Mouse (Mus musculus) layer of hippocampus, adult 11-12 months (tissue): ENCODE measurements at regions not wholly inside any gene's neighbourhood (a gene's known extent, or its start where the extent isn't known, plus 50 kb on each side); places are given as distances from the start of the nearest gene placed in this dataset.
A peak's percentile ranks its signal among the peaks of the same experiment; 100 is the strongest.

Source experiments
- DNase-seq: peaks from one replicate; pipeline ENCODE4 v3.0.0; 2022; ENCODE audit warnings: low spot score

DNA sequence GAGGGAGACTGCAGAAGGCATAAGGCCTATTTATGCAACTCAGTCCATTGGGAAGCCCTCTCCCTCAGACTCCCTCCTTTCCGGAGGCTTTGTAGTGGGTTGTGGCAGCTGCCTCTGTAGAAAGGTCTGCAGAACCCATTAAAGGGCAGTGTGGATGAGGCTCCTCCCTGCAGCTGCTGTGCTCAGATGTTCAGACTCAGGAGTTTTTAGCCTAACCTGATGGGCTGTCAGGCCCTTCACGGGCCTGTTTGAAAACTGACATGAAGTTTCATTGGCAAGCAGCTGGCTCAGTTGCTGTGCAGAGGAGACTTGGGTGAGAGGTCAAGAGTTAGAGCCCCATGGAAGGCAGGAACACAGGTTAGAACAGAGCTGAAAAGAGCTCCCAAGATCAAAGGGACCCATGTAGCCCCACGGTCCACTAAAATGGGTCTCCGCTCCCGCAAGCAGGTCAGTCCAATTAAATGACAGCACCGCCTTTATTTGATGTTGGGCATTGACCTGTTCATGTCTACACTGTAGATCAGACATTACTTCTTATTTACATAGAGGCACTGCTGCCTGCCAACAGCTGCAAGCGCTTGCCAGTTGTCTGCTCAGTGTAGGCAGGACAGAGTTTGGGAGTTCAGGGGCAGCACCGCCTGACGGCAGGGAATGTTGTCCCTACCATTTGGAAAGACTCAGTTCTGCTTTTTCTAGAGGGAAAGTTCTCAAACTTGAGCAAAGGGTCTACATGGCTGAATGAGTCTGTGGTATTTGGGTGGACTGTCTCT is 53.8 kb upstream of the Usp46 start:
- no peak for DNase-seq

DNA sequence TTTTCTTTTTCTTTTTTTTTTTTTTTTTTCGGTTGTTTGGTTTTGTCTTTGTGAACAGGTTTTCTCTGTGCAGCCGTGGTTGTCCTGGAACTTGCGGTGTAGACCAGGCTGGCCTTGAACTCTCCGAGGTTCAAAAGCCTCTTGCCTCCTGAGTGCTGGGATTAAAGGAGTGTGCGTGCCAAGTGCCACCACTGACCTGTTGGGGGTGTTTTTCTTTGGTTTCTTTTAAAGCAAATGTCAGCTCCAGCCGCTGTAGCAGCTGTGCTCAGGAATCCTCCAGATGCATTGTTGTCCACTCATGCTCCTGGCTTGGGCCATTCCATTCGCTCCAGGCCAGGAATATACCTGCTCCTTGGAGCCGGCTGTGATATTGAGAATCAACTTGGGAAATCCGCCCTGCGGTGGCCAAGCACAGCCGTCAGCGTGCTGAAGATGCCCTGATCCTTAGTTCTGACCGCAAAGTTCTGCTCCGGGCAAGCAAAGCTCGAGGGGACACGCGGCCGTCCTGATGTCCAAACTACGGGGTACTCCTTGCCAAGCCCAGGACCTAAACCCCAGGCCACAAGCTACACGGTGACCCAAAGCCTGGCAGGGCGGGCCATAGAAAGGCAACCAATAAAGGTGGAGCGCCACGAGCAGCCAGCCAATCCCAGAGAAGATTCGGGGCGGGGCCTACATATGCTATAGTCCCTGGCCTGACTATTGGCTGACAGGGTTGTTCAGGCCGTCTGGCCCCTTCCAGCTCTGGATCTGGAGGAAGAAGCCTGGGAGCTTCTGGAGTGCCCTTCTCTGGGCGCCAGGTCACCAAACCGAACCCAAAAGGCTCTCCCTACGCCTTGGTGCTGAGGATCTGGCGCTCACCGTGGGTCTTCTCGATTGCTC is 58.0 kb upstream of the Usp46 start:
- peak; percentile 67 for DNase-seq

DNA sequence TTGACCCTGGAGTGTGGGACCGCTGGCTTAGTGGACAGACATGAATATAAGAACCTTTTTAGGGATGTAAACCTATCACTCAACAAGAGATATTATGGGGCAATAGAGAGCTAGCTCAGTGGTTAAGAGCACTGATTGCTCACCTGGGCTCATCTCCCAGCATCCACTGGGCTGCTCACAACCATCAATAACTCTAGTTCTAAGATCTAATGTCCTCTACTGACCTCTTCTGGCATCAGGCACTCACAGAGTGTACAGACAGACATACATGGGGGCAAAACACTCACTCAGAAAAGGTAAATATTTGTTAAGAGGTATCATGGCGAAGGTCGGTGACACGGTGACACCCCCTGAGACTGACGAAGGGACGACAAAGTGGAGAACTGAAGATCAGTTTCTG is 59.3 kb upstream of the Usp46 start:
- no peak for DNase-seq

DNA sequence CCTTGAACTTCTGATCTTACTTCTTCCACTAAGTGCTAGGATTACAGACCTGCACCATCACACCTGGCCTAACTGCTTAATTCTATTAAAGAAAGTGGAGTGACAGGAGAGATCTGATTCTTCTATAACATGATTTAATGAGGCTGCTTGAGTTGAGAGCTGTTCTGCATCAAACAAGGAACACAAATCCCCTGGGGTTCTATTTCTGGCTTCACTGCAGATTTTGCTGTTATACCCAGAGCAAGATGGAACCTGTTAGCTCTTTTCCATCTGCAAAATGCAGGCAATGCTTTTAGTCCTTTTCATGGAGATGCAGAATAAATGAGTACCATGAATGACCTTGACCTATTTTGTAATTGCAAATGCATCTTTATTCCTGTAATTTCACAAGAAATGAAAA is 61.4 kb upstream of the Usp46 start:
- no peak for DNase-seq

DNA sequence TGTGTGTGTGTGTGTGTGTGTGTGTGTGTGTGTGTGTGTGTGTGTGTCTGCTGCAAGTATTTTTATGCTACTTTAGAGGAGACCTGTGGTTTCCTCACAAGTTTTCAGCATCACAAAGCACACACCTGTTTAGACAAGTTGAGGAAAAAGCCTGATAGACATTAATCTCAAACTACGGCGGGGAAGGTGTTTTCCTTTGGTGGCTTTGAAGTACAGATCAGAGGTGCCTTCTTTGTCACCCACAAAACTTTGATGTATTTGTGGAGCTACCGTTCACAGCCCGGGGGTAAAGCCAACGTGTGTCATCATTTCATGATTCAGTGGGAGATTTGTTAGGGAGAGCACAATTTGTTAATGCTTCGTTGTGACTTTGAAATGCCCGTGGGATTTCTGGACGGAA is 62.4 kb upstream of the Rasl11b start:
- DNase-seq = no peak

DNA sequence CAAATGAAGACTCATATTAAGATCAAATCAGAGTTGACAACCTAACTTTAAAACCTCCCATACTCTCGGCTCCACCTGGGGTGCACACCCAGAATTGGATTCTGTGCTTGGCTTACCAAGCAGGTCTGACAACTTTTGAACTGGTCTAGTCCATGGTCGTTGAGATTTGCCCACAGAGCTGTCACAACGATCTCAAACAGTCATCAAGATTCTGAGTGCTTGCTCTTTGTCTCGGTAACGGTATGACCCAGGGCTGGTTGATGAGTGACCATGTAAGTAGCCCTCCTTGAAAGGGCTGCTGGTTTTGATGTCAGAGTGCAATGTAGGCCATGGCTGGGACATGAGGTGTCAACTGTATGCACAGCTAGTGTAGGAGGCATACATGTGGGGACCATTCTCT is 58.7 kb upstream of the Rasl11b start:
- no peak for DNase-seq

DNA sequence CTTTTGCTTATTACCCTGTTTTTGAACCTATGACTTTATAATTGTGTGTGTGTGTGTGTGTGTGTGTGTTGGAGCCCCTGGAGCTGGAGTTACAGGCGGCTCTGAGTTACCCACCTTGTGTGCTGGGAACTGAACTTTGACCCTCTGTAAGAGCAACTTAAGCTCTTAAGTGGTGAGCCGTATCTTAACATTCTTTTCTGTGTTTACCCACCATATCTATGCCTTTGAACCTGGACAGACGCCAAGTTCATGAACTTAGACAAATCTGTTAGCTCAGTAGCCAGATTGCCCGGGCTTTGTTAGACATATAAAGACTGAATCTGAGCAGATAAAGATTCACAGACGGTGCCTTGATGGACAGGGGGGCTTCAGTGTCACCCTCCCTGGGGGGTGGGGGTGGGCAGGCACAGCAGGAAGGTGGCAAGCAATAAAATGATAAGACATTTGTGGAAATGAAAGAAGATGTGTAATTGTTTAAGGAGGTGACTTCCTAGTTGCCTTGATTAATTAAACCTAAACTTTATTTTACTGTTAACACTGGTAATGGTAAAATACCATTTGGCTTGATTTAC is 58.1 kb upstream of the Rasl11b start:
- DNase-seq = no peak

DNA sequence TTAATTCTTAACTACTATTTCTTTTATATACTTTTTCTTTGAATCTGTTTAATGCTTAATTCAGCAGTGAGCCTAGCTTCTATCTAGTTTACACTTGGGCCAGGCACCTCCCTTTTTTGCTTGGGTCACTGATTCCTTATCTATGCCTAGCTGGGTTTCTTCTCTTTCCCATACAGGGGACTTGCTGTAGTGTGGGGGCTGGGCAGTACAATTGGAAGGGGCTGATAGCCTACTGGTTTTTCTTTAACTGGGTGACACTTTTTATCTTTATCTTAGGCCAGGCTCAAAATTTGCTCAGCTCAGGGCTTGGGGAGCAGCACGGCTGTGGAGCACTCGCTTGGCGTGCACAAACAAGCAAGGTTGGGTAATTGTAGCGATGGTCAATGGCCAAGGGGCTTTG is 51.1 kb upstream of the Rasl11b start:
- DNase-seq = no peak

DNA sequence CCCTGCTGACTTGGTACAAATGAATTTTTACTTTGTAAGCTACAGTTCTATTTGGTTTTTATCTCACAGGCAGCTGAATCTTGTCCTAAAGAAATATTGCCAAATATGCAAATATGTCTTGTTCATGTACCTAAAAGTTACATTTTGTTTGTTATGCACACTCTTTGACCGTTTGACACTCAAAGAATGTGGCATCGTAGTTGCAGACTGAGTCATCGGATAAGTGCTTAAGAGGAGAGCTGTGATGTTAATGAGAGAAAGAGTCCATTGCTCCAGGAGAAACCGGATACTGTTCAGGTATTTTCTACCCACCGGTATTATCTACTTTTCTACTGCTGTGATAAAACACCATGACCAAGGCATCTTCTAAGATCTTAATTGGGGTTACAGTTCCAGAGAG is 50.3 kb upstream of the Rasl11b start:
- DNase-seq = no peak
